Mouse (Mus musculus): ENCODE data around the gene Stpg3.

- TF ChIP-seq EP300 (IDR thresholded peaks at IDR 0.05; ENCODE audit: low read depth in 1 of 2, low read length in 2 of 2) (no peak), CTCF (IDR thresholded peaks at IDR 0.05 in 2 of 3, conservative IDR thresholded peaks at IDR 0.05 in 1 of 3; ENCODE audit: control insufficient read depth in 1 of 3, insufficient read depth in 1 of 3, low read depth in 2 of 3, low read length in 3 of 3, poor library complexity in 1 of 3, severe bottlenecking in 1 of 3) (no peak)
Observed at GRCm38 (mm10) chr2:25169778-25170177, 44.7 kb downstream of the Stpg3 start.
